Mouse (Mus musculus) left cerebral cortex, postnatal 14 days (tissue): Measurements from ENCODE around the gene P2ry2. TPM values are rescaled to one million over a fixed set of nuclear protein-coding genes. Genes with fewer than 3 reads are reported as not detected.
A peak's percentile ranks its signal among the peaks of the same experiment; 100 is the strongest.

Experiments used
- DNase-seq, 2 experiments: peaks; one replicate each; pipeline ENCODE4 v3.0.0; 2021 to 2022; ENCODE audit warnings: low spot score in 2 of 2, mixed read lengths in 1 of 2
- intact Hi-C: fragments of 180-260 bp; cut with DNase I; formaldehyde crosslinking; loops from one replicate; pipeline ENCODE4 v1.15.1; 2025
- total RNA-seq, 2 experiments: library from RNA; stranded (reverse); gene quantifications; 2 replicates each; pipeline ENCODE4 v1.2.3; 2021

The P2ry2 gene
- total RNA-seq, 2 experiments from 2014 or later, result 0.55 to 0.92 TPM

GRCm38 (mm10) chr7:100993166-100993565 is 19.5 kb downstream of the P2ry2 start:
- DNase-seq, result no peak
- intact Hi-C loops, result no loop called here

- DNase-seq, result no peak
- intact Hi-C loops, result no loop called here
Measured at GRCm38 (mm10) chr7:100991972-100992371, 20.7 kb downstream of the P2ry2 start.

- intact Hi-C loops, result no loop called here
Measured at GRCm38 (mm10) chr7:100990636-100991311, 21.9 kb downstream of the P2ry2 start.

GRCm38 (mm10) chr7:100988092-100988491 is 24.6 kb downstream of the P2ry2 start:
- DNase-seq, result peak; percentile 74 to 79
- intact Hi-C loops, result loop anchor here (1.0 kb wide), 1 partner anchor 64 kb away; no protein-coding TSS in a partner anchor

More at GRCm38 (mm10) chr7:100990636-100991311, 21.9 kb downstream of the P2ry2 start:
- DNase-seq, result no peak

GRCm38 (mm10) chr7:100984452-100985395 is 27.9 kb downstream of the P2ry2 start:
- intact Hi-C loops, result no loop called here
- no peak for DNase-seq

GRCm38 (mm10) chr7:100979175-100979574 is 33.5 kb downstream of the P2ry2 start:
- intact Hi-C loops, result no loop called here
- peak; percentile 26 to 64 for DNase-seq

- intact Hi-C loops, result no loop called here
Measured at GRCm38 (mm10) chr7:100978171-100978570, 34.5 kb downstream of the P2ry2 start.

DNA sequence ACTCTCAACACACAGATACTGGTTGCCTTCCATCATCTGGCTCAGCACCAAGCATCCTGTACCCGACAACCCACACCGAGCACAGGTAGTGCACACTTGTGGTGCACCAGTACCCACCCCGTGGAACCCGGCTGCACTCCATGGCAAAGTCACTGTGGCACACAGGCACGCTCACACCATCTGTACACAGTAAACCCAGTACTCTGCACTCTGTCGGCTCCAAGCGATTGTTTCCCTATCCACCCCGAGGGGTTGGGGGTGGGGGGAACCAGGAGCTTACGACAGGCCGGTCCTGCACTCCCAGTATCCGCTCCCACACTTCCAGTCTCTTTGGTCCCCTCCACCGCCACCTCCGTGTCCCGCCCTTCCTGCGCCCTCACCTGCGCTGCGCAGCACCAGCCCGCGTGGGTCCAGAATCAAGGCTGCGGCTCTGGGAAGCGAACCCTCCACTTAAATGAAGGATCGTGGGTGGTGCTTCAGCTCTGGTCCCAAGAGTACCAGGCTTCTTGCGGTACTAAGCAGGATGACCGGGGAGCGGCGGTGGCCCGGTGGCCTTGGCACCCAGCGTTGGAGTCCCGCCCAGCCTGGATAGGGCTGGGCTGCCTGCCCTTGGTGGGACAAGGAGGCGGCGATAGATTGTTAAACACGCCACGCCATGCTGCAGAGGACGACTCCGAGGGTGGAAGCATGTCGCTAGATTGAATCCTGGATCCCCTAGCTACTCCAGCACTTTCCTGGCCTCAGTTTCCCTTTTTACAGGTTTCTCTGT is 38.3 kb downstream of the P2ry2 start, which contains the start of gene P2ry6:
Gene P2ry6, minus strand, starts transcription at position 515 of the 769 bp plus-strand sequence.
- intact Hi-C loops, result no loop called here
- no peak for DNase-seq

More at GRCm38 (mm10) chr7:100978171-100978570, 34.5 kb downstream of the P2ry2 start:
- DNase-seq, result no peak

DNA sequence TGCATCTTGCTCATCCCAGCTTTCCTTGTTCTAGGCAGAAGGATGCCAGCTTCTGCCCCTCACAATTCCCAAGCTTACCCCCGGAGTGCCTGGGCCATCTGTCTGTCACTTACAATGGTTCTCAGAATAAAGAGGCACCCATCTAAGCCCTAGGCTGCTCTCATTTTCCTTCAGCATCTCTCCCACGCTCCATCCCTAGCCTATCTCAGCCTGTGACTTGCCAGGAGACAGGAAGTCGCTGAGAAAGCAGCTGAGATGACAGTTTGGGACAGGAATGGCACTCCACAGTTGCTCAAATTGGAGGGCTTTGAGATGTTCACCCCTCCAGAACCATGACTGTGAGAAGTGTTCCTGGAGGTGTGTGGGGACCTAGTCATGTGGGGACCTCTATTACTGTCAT is 39.8 kb downstream of the P2ry2 start:
- DNase-seq, result peak in 1 of 2 experiments; percentile 26
- intact Hi-C loops, result no loop called here

GRCm38 (mm10) chr7:100968874-100969659 is 43.6 kb downstream of the P2ry2 start:
- intact Hi-C loops, result no loop called here
- DNase-seq, result no peak

DNA sequence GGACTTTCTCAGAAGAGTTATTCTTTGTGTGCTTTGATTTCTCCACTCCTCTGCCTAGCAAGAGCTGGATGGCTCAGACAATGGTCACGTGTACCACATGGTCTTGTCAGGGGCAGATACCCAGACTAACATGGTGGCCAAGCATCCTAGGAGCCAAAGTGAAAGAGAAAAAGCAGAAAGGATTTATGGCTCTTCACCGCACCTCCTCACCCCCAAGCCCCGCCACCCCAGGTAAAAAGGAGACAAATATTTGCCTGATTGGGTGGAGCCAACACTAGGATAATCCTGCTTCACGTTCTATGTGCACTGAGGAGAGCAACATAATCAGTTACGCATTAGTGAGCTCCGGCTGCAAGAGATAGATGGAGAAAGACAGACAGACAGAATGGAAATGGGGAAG is 44.3 kb downstream of the P2ry2 start:
- no peak for DNase-seq
- intact Hi-C loops, result no loop called here

- intact Hi-C loops, result no loop called here
- no peak for DNase-seq
Measured at GRCm38 (mm10) chr7:100967850-100968249, 44.8 kb downstream of the P2ry2 start.

- no peak for DNase-seq
- intact Hi-C loops, result no loop called here
Measured at GRCm38 (mm10) chr7:100966014-100966413, 46.7 kb downstream of the P2ry2 start.

DNA sequence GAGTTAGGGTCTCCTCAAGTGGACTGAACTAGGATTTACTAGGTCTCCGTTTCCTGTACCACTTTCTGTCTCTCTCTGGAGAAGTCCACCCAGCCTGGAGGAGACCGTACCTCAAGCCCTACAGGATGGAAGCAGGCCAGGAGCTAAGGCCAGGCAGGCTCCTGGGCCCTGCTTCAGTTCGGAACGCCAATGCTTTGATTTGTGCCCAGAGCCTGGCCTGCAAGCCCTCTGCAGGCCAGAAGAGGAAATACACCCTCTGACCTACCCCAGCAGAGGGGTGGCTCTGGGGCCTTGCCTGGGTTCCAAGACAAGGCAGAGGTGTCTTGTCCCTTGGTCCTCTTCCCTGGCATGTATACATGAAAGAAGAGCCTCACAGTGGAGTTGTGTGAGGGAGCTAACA is 47.6 kb downstream of the P2ry2 start:
- intact Hi-C loops, result no loop called here

GRCm38 (mm10) chr7:100964242-100964641 is 48.4 kb downstream of the P2ry2 start:
- intact Hi-C loops, result no loop called here
- no peak for DNase-seq

More for the DNA sequence above, 47.6 kb downstream of the P2ry2 start:
- DNase-seq, result no peak

GRCm38 (mm10) chr7:100963381-100963780 is 49.3 kb downstream of the P2ry2 start:
- intact Hi-C loops, result no loop called here

DNA sequence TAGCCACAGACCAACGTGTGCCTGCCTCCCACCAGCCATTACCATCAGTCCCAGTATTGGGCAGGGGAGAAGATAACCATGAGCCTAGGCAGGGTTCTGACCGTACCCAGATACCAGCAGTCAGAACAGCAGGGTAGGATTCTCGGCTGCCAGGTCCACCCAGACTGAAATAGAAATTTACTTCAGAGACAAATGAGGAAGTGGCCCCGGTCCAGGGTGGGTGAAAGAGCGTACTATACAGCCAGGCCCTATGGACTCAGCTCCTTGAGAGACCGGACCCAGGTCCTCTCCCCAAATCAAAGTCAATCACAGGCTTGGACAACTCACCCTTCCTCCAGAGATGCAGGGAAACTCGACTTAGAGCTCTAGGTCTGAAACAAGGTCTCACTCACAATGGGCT is 51.5 kb downstream of the P2ry2 start:
- DNase-seq, result no peak
- intact Hi-C loops, result no loop called here

More at GRCm38 (mm10) chr7:100963381-100963780, 49.3 kb downstream of the P2ry2 start:
- DNase-seq, result no peak

GRCm38 (mm10) chr7:100960462-100960861 is 52.2 kb downstream of the P2ry2 start:
- no peak for DNase-seq
- intact Hi-C loops, result no loop called here

DNA sequence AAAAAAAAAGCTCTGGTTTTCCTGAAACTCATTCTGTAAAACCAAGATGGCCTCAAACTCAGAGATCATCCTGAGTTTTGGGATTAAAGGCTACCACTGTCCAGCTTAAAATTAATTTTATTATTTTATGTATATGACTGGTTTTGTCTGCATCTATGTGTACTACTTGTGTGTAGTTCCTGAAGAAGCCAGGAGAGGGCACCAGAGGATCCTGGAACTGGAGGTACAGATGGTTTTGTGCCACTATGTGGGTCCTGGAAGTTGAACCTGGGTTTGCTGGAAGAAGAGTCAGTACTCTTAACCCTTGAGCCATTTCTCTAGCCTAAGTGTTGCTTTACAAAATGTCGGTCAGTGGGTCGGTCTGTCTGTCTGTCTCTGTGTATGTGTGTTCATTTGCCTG is 54.2 kb downstream of the P2ry2 start:
- DNase-seq, result no peak
- intact Hi-C loops, result no loop called here
